Mouse (Mus musculus) inflammation-experienced regulatory T-cells, adult 16 weeks (primary cell): ENCODE data around the gene Gm20390. TPM values are rescaled to one million over a fixed set of nuclear protein-coding genes. Genes with fewer than 3 reads are reported as not detected.

Experiments used
- polyA plus RNA-seq: library from polyadenylated mRNA; unstranded; fragments of 100-300 nt; shearing (Covaris generic); gene quantifications from one replicate; pipeline ENCODE4 v1.2.1, GENCODE M21; 2017

Gm20390 gene
- polyA plus RNA-seq: 191 TPM

DNA sequence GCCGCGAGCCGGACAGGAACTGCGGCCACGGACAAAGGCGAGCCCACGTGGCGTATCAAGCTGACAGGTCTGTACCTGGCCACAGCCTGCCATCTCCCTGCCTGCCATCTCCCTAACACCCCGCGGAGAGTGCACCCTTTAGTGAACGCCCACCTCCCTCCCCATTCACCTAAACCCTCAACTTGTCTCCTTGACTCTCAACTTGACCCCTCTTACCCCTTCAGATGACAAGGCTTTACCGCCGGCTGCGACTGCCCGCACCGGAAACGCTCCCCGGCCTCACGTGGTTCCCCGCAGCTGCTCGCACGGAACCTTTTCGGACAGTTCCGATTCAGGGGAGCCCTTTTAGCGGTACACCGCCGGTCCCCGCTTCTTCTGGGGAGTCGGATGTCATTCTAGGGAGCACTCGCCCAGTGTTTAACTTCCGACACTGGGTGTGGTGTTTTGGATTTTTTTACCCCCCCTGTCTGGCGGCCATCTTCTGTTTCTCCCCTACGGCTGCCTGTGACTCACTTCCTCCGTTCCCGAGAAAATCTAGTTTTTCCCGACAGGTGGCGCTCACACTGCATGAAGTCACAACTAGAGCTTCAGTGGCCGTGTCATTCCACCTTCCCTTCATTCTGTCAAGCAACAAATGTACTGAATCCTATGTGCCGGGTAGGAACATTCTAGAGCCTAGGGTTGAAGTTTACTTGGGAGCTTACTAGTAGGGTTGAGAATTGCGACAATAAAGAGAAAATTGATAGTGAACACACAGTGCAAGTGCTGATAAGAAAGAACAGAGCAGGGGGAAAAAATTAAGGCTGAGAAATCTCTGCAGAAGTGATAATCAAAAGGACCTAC, at the start of gene Gm20390, which contains the start of gene Nme1:
Gene Gm20390 (minus strand): TSS at position 289 of the 843 bp plus-strand sequence.
Gene Nme1 (minus strand): TSS at position 517 of the 843 bp plus-strand sequence.

GRCm38 (mm10) chr11:93995720-93996305, 27.7 kb upstream of the Gm20390 start, which contains the start of gene Spag9:
Gene Spag9 (plus strand): TSS chr11:93996091.

GRCm38 (mm10) chr11:93956159-93956558, 11.9 kb downstream of the Gm20390 start, which contains the start of gene Nme2:
Gene Nme2 (minus strand): TSS chr11:93956259.

Other genes with a start within 250 kb of the Gm20390 start
- gene Utp18, start 82.5 kb downstream of the Gm20390 start, polyA plus RNA-seq: 23.9 TPM
- gene Mbtd1, start 82.4 kb downstream of the Gm20390 start, polyA plus RNA-seq: 33.4 TPM
- gene Nme2, start 12.0 kb downstream of the Gm20390 start, polyA plus RNA-seq: 144 TPM
- gene Nme1, start 228 bp upstream of the Gm20390 start, polyA plus RNA-seq: 127 TPM
- 14.0 TPM for gene Spag9, start 27.8 kb upstream of the Gm20390 start, polyA plus RNA-seq
- gene Tob1, start 243.2 kb upstream of the Gm20390 start, polyA plus RNA-seq: 6.0 TPM